Mouse (Mus musculus) kidney, postnatal 4 days (tissue): ENCODE results near the gene Nol6.
"Not testable (repeated sequence)": the region's sequence is repeated elsewhere in the genome, so short reads cannot be mapped to it uniquely, and the experiment has no call there.

Experiments used
- DNase-seq, 2 experiments: peaks; one replicate each; pipeline ENCODE4 v3.0.0; 2021; ENCODE audit warnings: mixed read lengths in 2 of 2

Nol6 gene

DNA sequence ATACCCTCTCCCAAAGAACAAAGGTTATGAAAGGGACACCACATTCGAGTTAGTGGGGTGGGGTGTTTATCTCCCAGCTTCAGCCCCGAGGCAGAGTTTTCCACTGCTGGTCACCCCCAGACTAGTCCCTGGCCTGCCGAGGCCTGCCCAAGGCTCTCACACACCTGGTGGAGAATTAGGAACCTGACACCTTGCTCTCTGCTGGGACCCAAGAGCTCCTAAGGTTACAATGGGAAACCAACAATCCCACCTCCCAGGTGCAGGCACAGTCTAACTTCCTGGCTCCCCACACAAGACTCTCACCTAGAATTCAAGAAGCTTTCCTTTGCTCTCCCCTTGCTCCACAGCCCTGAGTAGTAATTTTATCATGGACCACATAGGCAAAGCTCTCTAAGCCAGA lies 7.4 kb downstream of the Nol6 start:
- no peak for DNase-seq

DNA sequence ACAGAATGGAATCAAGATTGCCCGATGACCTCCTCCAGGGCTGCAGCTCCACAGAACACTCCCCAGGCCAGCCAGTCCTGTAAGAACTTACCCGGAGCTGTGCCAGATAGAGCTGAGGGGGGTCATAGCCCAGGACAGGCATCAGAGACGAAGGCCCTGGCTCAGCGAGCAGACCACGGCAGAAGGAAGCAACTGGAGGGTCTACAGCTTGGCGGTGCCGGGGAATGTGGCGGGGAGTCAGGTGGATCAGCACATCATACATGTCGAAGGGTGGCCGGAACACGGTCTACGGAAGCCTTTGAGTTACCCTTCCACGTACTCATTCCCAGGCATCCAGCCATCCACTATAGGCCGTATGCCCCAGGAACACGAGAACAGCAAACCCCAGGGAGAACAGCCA lies 8.5 kb downstream of the Nol6 start:
- DNase-seq = no peak

DNA sequence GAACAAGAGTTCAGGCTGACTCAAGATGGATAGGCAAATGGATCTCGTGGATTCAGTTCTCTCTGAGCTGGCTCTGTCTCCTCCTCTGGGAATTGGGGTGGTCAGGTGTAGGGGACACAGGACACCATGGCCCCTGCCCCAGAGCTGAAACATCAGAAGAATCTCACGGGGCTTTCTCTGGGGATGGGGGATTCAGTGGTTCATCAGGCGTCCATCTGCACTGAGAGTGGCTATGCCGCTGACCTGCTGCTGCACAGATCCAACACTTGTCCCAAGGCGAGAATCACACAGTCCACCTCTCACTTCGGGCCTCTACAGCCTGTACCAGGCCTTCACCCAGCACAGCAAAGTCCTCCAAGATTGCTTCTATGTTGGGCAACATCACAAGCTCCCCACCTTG lies 9.2 kb downstream of the Nol6 start:
- no peak for DNase-seq

DNA sequence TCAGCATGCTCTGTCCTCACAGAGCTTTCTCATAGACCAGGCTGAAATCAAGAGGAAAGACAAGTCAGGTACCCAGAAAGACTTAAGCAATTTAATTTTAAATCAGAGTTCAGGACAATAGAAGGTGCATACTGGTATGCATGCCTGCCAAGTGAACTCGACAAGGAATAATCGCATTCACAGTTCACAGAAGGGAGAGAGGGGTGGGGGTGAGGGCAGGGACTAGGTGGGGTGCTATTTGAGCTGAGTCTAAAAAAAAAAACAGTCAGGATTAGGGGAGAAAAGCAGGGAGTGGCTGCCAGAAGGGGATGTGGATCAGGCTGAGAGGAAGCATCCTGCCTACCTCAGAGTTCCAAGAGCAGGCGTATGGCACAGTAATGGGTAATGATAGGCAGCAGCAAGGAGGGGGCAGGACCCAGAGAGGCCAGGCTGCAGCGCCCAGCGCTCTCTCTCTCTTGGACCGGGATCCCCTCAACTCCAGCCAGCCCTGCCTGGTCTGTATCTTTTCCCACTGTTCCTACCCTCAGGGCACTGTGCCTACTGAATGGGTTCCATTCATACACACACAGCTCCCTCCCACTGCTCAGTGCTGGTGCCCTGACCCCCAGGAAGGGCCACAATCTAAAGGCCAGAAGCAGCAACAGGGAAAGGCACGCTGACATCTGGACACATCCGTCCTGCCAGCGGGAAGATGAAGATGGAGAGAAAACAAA lies 9.7 kb downstream of the Nol6 start:
- DNase-seq = no peak

DNA sequence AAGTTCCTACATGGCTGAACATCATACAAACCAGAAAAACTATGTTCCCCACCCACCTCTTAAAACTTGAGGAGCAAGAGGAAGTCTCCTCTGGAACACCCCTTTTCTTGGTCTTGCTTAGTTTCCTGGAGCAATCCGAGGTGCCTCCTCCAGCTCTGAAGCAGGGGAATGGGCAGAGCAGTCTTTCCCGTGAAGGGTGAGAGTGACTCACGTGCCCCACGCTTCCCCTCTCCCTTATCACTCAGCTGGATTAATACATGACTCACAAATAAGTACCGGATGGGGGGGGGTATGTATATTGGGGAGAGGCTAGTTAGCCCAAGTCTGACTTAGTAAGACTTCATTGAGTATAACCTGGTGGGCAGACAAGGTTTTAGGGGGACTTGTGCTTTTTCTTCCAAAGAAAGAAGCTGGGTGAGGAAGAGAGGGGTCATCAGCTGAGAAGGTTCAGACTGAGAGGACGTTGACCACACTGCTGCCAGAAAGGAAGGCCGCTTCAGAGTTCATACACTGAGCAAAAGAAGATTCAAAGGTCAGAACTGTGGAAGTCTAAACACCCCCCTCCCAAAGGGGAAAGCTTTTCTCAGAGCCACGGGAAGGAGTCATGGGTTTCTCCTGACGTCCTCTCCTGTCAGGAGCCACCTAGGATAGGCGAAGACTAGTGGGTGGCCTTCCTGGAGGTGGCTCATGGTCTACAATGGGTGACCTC lies 15.4 kb downstream of the Nol6 start:
- DNase-seq = no peak

DNA sequence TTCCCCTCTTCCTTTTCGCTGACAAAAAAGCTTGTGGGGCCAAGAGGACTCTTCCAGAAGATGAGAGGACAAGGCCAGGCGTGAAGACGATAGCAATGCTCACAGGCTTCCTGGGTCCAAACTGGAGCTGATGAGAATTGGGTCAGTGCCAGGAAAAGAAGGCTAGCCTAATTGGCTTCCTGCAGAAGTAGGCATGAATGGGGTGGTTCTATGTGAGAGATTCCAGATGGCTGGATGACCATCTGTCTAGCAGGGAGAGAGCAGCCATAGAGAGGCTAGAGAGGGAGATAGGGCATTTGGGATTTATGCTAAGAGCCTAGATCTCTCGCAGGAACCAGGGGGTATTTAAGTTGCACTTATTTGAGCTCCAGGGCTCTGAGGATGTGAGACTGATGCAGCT lies 16.8 kb downstream of the Nol6 start:
- DNase-seq = no peak

DNA sequence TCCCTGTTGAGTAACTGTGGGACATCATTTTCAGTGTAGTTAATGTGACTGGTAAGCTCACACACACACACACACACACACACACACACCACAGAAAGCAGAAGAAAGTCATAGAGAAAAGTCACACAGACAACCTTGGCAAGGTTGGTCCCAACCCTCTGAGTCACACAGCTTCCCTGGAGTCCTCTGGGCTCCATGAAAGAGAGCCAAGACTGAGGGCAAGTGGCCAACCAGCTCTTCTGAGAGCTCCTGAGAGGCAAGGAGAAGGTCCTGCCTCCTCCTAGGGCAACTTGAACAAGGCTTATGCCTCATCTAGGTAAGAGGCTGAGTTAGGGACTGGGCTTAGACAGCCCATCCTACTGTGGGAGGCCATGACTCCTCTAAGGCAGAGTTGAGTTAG lies 21.4 kb downstream of the Nol6 start:
- DNase-seq = no peak

DNA sequence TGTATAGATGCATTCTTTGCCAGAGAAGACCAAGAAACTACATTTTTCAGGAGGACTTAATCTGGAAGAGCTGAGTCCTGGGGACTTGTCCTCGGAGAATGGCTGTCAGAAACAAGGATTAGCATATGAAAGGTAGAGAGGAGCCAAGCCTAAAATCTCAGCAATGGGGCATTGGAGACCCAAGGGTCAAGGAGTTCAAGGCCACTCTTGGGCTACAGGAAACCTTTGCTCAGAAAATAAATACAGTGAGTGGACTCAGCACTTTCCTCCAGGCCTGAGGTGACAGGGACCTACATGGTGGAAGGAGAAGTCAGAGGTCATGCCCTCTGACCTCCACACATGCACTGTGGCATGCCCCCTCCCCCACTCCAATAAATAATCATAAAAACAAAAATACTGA lies 23.3 kb downstream of the Nol6 start:
- no peak for DNase-seq

DNA sequence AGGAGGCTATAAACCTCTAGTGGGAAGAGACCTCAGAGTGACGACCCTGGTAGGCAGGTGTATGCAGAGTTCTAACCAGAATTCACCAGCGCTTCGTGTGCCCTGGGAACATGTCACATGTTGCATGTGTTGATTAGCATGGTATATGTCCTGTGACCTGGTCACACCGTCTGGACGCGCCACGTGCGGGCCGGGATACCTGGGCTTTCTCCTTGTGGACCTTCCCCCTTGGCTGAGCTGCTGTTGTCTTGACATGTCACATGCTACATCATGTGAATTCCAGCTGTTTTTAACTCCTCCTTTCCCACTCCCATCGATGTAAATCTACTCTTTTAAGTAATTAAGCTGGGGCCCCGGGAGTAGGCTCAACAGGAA lies 25.7 kb downstream of the Nol6 start:
- peak in 1 of 2 experiments; percentile 45 for DNase-seq

DNA sequence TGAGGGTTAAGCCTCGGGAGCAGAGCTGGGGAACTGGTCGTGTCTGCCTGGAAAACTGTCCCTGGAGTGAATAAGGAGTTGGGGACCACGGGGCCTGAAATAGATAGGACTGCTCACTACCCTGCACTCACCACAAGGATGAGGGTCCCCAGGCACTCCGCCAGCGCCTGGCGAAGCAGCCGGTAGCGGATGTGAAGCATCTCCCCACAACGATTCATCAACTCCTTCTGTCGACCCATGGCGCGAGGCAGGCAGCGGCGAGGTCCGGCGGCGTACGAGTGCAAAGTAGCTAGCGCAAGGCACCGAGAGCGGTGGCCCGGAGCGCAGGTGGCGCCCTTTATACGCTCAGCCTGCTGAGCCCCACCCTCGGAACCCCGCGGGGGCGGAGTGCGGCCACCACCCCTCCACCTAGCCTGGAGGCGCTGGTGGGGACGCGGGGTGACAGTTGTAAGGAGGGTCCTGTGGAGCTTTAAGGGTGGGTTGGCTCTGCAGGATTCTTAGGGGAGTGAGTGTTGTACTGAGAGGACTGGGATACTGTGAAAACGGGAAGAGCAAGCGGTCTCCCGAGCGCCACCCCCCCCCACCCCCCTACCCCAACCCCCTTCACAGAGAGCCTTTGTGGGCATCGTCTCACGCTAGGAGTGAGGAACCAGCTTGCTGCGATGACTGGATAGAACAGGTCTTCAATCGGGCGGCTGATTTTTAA lies 26.2 kb downstream of the Nol6 start, which contains the start of gene Aqp3:
Gene Aqp3, minus strand, starts transcription at position 313 of the 706 bp plus-strand sequence.
- DNase-seq = peak; percentile 71 to 78

DNA sequence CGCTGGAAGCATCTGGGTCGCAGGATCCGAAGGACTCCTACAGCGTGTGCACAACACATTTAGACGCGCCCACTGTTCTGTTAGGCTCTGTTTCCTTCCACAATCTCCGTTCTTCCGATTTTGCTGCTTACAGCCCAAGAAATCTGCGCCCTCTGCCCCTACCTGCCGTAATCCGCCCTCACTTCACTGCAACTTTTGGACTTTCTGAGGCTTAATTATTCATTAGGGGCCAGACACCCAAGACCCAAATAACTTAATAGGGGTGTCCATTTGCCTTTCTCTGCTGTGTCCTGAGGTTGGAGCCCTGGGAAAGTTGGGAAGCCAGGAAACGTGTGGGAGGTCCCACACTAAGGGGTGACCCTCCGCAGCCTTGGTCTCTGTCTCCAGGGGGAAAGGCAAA lies 26.9 kb downstream of the Nol6 start:
- DNase-seq = no peak

DNA sequence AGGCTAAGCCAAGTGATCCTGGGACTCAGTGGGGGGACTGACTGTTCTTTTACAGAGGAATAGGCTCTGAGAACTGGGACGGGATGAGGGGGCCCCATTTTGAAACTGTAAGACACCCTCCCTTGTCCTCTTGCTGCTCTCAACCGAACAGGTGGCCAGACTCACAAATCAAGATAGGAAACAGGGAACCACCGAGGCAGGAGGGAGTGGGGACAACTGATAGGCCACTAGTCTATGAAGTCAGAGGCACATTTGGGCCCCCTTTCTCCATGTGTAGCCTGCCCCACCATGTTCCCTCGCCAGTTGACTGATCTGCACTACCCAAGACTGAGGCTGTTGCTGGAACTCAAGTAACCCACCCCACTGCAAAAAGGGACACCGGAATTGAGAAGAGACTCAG lies 27.5 kb downstream of the Nol6 start:
- DNase-seq = no peak

DNA sequence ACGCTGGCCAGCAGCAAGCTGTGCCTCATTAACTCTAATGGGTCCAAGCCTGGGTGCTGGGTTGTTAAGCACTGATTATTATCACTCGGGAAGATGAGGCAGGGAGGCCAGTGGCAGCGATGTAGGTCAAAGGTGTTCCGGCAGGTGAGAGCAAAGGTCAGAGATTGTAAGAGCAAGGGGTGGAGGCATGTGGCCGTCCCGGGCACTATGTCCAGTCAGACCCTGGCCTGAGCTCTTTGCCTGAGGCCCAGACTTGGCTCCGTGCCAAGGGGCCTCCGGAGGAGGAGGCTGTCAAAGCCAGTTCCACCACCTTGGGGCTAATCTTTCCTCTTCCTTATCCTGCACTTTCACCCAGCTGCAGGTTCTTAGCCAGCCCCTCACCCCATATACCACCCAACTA lies 28.1 kb downstream of the Nol6 start:
- DNase-seq = peak; percentile 63 to 75

DNA sequence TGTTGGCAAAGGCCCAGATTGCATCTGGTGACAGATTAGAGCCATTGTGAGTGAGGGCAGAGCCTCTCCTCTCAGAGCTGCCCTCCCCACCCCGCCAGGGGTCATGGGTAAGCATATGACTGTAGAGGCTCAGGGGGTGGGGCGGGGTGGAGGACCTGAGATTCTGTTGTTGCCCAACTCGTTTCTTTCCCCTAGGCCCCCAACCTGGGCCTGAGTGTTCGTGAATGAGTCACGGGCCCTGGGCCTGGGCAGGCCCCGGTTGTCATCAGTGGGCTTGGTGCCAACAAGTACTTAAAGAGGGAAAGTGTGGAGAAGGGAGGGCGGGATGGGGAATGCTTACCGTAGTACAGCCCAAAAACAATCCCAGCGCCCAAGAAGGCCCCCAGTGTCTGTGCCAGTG lies 29.9 kb downstream of the Nol6 start:
- DNase-seq = peak; percentile 30 to 40

DNA sequence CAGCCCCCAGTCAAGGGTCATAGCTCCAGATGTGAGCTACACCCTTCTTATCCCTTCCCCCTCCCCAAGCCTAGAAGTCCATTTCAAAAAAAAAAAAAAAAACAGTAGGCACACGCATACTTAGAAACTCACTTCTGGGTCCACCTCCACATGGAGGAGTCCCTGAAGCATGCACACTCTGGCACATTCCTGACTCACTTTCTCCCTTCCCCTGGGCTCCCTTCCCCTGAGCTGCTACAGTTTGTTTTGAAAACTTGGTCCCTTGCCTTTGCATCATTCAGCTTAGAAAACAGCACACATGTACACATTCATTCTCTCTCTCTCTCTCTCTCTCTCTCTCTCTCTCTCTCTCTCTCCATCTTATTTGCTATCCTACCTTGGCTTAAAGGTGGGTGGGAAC lies 31.3 kb downstream of the Nol6 start:
- no peak for DNase-seq

DNA sequence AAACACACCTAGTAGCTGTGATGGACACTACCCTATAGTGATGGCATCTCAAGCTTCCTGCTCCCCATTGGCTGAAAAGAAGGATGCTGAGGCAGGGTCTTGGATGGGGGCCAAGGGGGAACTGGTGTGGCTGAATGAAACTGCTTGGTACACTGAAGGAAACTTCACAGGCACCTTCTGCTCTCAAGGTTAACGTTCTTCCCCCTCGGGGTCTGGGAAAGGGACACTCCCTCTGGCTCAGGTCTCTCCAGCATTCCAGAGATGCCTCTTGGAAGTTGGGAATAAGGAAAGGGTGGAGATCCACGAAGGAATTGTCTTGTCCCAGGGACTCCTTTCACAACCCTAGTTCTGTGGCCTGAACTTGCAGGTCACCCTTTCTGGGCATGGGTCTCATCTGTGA lies 32.9 kb downstream of the Nol6 start:
- no peak for DNase-seq

DNA sequence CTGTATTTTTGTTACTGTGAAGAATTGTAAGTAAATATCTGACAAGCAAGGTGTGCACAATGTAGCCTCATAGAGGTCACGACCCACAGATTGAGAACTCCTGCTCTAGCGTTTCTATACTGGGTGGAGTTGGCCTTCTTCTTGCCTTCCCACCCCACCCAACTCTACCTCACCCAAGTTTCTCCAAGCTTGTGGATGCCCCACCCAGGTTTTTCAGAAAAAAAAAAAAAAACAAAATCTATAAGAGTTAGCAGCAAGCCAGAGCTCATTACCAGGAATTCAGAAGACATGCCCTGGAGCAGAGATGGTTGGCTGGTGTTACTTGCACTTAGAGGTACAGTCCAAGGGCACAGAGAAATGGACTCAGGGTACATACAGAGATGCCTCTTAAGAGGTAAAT lies 34.5 kb downstream of the Nol6 start:
- DNase-seq = no peak

DNA sequence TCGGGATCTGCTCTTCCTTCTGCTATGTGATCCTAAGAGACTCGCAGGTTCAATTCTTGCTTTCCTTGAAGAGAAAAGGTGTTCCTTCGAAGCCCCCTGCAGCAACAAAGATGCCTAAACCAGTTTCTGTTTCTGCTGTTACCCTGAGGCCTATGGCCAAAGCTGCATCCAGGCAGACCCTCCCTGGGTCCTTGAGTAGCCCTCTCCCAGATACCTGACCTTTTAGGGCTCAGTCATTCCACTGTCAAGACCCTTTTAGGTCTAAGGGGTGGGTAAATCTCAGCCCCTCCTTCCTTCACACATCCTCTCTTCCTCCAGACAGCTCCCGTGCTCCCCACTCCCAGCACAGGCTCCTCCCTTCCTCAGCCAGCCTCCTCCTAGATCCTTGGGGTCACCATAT lies 35.1 kb downstream of the Nol6 start:
- DNase-seq = no peak

DNA sequence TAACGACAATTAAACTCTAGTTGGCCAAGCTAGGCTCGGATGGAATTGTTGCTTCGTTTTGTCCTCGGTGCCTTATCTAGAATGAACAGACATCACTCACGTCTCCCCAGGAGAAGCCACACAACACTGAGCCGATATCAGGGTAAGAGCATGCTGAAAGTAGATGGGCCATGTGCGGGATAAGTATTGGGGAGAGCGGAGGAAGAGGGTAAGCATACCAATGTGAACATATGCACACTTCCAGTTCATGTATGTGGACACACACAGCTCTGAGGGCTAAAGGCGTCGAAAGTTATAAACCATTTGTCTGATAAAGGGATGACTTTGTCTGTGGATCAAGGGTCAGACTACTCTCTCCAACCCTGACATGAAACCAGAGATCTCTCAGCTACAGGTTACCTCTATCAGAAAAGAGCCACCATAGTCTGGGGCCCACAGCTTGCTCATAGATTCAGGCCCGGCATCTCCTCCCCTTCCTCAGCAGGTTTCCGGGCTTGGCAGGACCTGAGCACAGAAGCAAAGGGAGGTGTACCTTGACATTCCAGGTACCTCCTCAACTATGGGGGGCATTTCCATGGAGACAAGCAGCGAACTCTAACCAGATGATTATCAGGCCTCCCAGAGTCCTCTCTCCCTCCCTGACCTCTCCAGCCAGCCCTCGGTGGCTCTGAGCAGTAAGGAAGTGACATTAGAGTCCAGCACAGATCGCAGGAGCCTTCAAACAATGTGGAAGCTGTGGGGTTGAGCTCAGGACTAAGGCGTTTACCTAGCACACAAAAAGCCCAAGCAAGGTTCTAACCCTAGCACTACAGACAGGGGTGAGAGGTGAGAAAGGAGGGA lies 36.6 kb downstream of the Nol6 start:
- DNase-seq = no peak

DNA sequence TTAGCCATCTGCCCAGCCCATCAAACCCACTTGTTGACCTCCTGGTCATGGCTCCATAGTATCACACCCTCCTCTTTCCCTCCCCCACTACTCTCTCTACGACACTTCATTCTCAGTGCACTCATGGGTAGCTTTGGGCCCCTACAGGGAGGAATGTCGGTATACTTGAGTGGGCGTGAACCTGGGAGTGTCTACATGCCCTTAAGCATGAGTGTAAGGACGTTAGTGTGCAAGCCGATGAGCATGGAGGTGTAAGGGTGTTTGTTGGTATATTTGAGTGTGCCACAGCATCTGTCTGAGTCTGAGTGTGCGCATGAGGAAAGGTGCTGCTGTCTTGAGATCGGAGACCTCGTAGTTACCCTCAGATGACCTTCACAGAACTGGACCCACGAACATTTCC lies 37.3 kb downstream of the Nol6 start:
- DNase-seq = no peak

DNA sequence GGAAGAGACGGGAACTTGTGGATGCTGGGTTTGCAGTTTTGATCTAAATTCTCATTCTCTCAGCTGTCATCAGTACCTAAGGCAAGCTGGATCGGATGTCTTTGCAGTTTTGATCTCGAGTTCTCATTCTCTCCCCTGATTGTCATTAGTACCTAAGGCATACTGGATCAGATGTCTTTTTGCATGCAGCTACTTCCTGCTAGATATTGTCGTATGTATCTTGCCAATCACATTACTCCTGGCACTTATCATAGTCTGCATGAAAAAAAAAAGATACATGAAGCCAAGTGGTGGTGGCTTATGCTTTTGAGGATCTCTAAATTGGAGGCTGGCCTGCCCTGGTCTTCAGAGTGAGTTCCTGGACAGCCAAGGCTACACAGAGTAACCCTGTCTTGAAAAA lies 39.4 kb downstream of the Nol6 start:
- DNase-seq = no peak

DNA sequence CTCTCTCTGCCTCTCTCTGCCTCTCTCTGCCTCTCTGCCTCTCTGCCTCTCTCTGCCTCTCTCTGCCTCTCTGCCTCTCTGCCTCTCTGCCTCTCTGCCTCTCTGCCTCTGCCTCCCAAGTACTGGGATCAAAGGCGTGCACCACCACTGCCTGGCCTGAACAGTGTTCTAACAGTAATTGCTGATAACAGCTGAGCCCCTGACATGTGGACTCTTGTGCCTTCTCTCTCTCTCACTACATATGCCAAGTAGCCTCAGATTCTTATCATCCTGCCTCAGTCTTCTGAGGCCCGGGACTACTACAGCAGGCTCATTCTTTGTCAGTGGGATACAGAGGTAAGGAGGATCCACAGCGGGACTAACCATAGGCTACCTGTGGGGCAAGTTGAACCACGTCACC lies 41.5 kb downstream of the Nol6 start:
- DNase-seq = not testable (repeated sequence)

DNA sequence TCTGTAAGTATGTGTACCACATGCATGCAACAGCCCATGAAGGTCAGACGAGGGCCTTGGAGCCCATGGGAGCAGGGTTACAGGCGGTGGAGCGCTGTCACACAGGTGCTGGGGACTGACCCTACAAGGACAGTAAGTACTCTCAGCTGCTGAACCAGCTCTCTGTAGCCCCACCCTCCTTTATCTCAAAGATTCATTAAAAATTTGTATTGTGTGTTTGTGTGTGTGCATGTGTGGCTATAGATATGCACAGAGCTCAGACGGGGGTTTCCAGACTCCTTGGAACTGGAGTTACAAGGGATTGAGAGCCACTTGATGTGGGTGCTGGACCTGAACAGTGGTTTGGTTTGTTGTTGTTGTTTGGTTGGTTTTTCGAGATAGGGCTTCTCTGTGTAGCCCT lies 42.5 kb downstream of the Nol6 start:
- no peak for DNase-seq
